Mouse (Mus musculus) left cerebral cortex, postnatal 36 days (tissue): ENCODE results near the gene Cpa3. TPM values are rescaled to one million over a fixed set of nuclear protein-coding genes. Genes with fewer than 3 reads are reported as not detected.

Experiments used
- DNase-seq, 2 experiments: peaks; one replicate each; pipeline ENCODE4 v3.0.0; 2021 to 2022; ENCODE audit warnings: low spot score in 2 of 2, mixed read lengths in 1 of 2
- intact Hi-C: fragments of 180-260 bp; cut with DNase I; formaldehyde crosslinking; loops from one replicate; pipeline ENCODE4 v1.15.1; 2025
- total RNA-seq, 2 experiments: library from RNA; stranded (reverse); gene quantifications; 2 replicates each; pipeline ENCODE4 v1.2.3; 2021

The Cpa3 gene
- not detected for total RNA-seq

DNA sequence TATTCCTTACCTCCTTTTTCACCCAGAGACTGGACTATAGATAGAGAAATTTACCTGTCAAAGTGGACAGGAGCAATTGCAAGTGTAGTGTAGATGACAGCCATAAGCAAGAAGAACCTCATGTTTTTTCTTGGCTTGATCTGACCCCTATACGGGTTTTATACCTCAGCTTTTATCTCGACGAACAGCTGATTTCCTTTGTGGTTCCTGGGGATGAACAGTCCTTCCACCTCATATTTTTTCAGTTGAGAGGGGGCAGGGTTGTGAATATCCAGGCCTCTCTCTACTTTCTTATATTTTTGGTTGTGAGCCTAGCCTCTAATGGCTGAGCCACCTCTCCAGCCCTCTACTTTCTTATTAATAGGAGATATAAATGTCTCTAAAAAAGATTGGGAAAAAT, at the start of gene Cpa3:
Gene Cpa3, minus strand, starts transcription at position 132 of the 400 bp plus-strand sequence.
- no peak for DNase-seq
- intact Hi-C loops: no loop called here

DNA sequence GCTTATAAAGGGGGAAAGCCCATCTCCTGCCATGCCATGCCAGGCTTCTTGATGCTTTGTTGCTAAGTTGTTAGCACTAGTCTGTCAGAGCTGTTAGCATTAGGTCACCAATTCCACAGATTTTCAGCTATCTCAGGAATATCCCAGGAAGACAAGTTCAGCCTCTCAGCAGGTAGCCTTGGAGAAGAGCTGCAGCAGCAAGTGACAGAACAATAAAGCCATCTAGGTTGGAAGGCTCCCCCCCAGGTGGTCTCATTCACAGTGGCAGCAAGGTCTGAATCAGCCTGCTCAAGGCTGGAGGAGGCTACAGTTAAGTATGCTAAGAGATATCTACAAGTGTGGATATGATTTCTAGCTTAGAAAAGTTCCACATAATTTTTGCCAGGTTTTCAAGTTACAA, 49.4 kb upstream of the Cpa3 start:
- no peak for DNase-seq
- intact Hi-C loops: no loop called here

DNA sequence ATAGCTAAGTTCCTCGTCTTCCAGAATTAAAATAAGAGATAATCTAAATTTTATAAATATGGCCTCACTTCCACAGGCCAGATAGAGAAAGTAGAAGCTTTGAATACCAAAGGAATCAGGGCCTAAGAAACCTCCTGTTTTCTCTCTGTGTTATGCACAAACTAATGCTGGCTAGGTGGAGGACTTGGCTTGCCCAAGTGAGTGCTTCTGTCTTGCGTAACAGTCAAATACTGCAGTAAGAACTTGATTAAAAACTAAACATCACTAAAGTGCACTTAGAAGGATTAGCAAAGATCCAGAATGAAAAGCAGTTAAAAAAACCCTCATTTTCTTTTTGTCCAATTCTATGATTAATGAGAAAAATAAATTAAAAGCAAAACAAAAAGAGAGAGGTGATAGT, 46.8 kb upstream of the Cpa3 start:
- intact Hi-C loops: no loop called here
- no peak for DNase-seq

DNA sequence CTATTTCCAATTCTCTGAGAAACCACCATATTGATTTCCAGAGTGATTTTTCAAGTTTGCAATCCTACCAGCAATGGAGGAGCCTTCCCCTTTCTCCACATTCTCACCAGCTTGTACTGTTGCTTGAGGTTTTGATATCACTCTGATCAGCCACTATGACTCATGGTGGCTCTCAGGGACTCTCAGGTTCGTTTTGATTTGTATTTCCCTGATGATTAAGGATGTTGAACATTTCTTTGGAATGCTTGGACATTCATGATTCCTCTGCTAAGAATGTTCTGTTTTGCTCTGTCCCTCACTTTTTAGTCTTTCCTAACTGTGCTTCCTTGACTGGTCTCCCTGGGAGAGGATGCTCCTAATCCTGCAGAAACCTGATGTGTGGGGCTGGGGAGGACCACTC, 39.8 kb upstream of the Cpa3 start:
- no peak for DNase-seq
- intact Hi-C loops: no loop called here

DNA sequence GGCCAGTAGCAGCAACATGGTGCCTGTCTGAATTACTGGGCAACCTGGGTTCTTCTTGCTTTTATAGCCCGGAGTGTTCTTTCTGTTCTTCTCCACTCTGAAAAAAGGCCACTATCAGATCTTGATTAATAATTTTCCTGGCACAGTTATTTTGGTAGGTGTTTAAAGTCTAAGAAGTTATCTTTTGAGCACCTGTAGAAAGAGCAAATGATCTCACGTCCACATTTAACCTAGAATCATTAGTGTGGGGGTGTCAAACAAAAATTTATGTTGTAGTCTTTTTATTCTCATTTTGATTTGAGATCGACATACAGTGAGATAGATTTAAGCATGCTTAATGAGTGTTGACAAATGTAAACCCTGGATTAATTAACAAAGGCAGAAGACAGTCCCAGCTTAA, 33.7 kb upstream of the Cpa3 start, which contains the start of gene Cpb1:
Gene Cpb1, minus strand, starts transcription at position 101 of the 400 bp plus-strand sequence.
- DNase-seq: no peak
- intact Hi-C loops: no loop called here

DNA sequence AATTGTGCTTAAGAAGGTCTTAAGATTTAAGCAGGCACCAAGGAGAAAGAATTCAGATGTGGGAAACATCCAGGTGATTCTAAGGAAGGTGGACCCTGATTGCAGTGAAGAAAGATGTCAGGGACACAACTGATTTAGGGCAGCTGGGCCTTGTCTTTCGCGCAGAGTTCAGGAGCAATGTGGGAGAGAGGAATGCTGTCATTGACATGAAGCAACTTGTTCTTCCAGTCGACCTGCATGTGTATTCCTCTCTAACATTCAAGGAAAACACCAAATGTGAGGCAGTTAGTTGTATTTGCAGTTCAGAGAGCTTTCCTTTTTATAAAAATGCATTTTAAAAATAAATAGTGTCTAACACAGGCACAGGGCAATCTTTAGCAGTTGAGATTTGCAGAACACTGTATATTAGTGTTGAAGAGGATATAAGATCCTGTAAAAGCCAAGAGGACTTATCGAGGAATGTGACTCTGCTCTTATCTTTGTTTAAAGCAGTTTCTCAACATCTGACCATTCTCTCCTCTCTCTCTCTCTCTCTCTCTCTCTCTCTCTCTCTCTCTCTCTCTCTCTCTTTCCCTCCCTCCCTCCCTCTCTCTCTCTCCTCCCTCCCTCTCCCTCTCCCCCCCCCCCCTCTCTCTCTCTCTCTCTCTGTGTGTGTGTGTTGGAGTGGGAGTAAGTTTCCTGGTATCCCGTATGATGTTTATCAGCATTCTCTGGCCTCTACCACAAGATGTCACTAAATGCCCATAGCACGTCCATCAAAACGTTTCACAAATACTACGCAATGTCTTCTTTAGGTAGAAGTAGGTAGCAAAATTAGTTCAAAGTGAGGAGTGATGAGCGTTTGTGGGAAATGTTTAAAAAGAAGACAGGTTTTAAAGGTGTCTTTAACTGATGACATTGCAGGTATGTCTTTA, 12.8 kb upstream of the Cpa3 start:
- no peak for DNase-seq
- intact Hi-C loops: loop anchor here (10.0 kb wide), 1 partner anchor 270 kb away; no protein-coding TSS in a partner anchor

DNA sequence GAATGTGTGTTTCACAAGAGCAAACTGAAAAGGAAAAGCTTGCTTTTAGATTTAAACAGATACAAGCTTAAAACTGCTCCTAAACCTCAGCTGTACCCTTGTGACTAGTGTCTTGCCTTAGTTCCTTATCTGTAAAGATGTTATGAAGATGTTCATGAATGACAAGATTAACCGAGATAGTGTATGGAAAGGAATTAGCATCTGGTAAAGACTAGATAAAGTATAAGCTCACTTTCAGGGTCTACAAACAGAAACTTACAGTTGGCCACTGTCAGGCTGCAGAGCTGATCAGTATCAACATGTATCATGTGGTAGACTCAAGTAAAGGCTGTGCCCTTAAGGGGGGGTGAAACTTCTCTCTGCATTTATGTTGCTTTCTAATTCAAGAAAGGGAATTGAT, 1.9 kb upstream of the Cpa3 start:
- no peak for DNase-seq
- intact Hi-C loops: no loop called here

DNA sequence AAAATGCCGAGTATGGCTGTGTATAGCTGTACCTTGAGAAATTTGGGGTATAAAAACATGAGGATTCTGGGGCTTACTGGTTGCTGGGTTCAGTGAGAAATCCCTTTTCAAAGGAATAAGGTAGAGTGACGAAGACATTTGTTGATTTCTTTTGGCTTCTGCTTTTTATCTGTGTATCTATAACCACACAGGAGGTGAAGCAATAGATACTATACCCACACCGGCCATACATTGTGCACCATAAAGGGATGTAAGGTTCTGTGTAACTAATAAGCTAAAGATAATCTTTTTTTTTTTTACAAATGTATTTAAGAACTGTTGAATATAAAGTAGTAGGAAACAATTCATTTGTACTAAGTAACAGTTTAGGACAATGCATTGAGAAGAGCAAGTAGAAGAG, 2.2 kb downstream of the Cpa3 start:
- no peak for DNase-seq
- intact Hi-C loops: no loop called here

DNA sequence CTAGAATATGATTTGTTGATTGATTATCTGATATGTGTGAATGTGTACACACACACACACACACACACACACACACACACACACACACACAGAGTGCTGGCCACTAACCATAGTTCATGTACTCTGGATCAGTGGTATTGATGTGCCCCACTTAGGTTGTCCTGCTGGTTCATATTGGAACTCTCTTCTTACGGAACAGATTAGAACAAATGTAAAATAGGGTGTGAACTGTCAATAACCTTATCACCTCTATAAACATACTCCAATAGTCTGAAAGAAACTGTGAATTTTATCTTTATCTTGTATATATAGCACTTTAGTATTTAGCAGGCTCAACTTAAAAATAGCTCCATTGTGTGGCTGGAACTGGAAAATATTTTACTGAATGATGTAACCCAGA, 5.0 kb downstream of the Cpa3 start:
- intact Hi-C loops: no loop called here
- DNase-seq: no peak

DNA sequence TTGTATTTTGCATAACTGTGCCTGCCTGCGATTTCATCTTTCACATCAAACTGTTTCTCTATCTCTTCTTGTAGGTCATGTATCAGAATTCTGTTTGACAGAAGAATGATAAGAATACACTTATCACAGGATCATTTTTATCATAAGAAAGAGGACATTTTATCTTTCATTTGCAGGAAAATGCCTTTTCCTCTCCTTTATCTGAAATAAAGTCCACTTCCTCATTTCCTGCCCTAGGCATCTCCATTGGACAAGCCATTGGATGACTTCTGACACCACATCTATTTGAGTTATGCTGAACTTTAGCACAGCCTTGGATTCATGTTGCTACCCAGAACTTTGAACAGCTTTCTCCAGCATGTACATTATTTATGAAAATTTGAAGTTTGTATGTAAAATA, 13.0 kb downstream of the Cpa3 start:
- intact Hi-C loops: no loop called here
- DNase-seq: no peak

DNA sequence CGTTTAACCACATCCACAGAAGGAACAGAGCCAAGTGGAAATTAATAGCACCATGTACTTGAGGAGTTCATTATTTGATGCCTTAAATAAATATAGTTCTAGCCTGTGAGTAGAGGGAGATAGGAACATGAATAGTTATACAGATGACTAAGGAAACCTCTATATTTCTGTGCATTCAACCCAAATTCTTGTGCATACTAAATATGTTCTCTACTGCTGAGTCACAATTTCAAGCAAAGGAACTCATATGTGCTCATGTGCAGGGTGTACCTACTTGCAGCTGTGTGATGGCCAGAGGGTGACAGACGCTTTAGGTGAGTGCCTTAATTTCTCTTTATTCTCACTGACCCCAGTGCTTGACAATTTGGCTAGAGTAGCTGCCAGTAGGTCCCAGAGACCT, 16.6 kb downstream of the Cpa3 start:
- intact Hi-C loops: no loop called here
- no peak for DNase-seq

DNA sequence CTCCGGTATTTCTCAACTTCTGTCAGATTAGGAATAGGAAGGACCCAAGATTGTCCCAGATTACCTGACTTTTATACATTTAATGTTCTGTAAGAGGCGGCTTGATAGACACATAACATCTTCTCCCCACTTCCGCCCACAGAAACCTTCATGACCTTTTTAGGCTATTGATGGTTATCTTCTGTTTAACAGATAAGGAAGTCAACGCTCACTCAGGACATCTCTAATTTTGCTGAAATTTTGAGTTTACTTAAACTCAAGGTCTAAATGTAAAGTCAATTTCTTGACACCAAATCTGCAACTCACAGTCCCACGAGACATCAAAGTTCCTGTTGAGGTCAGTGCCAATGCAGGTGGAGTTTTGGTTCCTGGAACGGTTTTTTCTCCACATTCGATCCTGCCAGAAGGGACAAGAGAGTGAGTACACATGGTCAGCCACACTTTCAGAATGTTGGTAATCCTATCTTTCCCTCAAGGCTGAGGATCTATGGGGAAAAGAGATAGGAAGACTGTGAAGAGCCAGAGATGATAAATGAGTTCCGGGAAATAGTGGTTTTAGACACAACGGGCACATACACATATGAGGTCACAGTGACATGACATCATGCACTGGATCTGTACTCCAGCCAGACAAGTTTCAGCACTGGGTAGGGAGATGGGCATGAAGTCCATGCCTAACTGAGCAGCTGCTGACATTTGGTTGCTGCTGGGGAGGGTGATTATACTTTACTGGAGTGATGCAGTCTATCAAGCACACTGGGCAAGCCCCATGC, 18.9 kb downstream of the Cpa3 start:
- DNase-seq: no peak
- intact Hi-C loops: no loop called here

DNA sequence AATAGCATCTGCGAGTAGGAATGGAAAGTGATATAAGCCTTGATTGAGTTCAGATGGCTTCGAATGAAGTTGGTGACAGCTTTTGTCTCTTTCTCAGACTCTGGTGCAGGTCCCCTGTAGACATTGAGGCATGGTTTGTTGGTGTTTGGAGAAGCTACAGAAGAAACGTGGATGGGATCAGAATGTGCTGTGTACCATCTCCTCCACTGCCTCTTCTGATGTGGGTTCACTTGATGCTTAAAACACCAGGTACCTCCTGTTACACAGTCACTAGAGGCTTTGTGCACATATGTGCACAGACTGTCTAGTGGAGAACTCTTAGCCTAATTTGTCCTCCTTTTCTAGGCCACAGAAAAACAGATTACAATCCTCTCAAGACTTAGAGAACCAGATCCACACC, 19.8 kb downstream of the Cpa3 start:
- intact Hi-C loops: no loop called here
- no peak for DNase-seq

DNA sequence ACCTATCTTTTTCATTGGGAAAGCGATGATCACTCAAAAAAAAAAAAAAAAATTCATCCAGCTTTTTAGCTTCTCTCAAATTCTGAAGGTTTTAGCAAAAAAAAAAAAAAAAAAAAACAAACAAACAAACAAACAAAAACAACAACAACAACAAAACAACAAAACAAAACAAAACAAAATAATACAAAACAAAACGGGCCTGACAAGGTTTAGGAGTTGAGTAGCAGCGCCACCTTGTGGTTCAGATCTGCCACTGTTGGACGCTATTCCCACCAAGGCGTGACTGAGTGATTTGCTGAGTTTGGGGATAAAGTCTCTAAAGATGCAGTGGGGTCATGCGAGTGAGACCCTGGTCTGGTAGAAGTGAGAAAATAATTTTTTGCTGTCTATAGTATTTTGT, 43.1 kb downstream of the Cpa3 start:
- peak; percentile 11 to 59 for DNase-seq
- intact Hi-C loops: loop anchor here (2.0 kb wide), 1 partner anchor 294 kb away; no protein-coding TSS in a partner anchor

DNA sequence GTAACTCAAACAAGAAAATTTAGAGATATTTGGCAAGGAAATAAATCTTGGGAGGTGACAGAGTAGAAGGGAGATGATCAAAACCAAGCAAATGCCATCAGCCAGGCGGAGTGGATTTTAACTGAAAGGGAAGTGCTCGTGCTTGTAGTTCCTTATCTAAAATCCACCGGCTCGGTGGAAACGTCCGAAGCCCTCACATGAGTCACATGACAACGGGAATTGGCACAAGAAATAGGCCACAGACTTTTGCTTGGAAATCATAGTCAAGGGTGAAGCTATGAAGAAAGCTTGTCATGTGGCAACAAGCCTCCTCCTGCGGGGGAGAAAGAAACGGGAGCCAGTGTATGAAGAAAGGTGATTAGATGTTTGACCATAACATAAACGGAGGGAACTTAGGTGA, 44.1 kb downstream of the Cpa3 start:
- intact Hi-C loops: loop anchor here (2.0 kb wide), 1 partner anchor 293 kb away; no protein-coding TSS in a partner anchor
- DNase-seq: no peak

DNA sequence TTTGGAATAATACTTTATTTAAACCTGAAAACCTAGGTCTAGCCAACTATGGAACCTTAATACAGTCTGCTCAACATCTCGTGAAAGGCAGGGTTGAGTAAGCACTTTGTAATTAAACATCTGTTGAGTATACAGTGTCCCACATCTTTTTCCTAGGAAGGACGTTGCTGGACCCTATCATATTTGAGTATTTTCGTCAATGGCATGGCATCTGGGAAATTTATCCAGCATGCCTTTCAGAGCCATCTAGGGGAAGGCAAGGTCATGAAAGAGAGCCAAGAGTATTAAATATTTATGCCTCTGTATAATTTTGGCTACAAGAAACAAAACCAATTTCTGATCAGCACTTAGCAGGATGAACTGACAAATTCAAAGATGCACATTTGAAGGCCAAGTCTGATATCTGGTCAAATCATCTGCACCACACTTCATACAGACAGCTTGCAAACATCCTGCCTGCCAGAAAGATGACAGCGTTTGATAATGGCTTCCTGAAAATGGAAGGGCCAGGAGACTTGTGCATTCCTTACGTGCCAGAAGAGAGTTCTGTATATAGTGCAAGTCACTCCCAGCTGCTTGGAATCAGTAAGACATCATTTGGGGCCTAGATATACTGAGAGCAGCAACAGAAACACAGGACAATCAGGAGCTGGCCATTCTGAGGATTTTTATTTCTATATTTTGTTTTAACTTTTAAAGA, 52.9 kb downstream of the Cpa3 start:
- no peak for DNase-seq
- intact Hi-C loops: no loop called here

DNA sequence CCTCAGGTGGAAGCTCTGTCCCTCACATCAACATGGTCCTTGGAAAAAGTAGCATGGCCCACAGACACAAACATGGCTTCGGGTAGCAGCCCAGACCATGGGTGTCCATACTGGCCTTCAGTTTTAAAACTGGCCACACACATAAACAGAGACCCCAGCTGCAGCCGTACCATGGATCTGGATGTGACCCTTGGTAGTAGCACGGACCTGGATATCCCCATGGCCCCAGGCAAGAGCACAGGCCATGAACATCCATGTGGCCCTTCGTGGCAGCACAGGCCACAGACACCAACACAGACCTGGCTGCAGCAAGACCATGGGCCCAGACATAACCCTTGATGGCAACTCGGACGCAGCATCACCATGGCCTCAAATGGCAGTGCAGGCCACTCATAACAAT, 69.6 kb downstream of the Cpa3 start:
- intact Hi-C loops: no loop called here
- no peak for DNase-seq

DNA sequence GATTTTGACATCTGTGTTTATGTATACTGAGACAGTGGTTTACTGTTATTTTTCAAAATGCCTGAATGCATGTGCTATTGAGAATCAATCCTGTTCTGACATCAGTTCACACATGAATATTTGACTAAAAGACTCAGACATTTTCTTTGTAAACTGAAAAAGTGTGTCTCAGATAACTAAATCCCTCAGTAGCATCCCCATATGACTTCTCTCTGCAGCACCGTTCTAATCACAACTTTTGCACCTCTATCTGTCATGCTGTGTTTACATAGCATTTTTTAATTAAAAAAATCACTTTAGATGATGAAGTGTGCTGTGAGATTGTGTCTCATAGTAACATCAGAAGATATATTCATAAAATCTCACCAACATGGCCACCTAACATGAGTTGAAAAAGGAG, 74.5 kb downstream of the Cpa3 start:
- intact Hi-C loops: no loop called here
- no peak for DNase-seq
